Mouse (Mus musculus) G1E (cell line): Measurements from ENCODE around the gene Gm17651. TPM values are rescaled to one million over a fixed set of nuclear protein-coding genes. Genes with fewer than 3 reads are reported as not detected.

Experiments
- ATAC-seq: 2 replicates; pipeline ENCODE4 v1.8.0; 2016; ENCODE audit warnings: mild to moderate bottlenecking; ENCODE audit not compliant: insufficient number of reproducible peaks, poor library complexity, low FRiP score, severe bottlenecking; ENCODE audit errors: extremely low read depth
- DNase-seq: peaks from one replicate; pipeline ENCODE4 v3.0.0; 2012; ENCODE audit warnings: low spot score
- H3K27me3 ChIP-seq: 2 replicates; pipeline ENCODE4 v1.6.1; 2012; ENCODE audit warnings: mild to moderate bottlenecking, low read length, inconsistent platforms; ENCODE audit not compliant: insufficient read depth
- H3K36me3 ChIP-seq: replicated peaks from 2 replicates; pipeline ENCODE3; 2012; ENCODE audit warnings: mild to moderate bottlenecking, inconsistent platforms
- H3K4me1 ChIP-seq: 2 replicates; pipeline ENCODE4 v1.6.1; 2012; ENCODE audit warnings: low read depth, low read length, inconsistent platforms, mixed read lengths; ENCODE audit not compliant: insufficient read depth
- H3K4me3 ChIP-seq: 2 replicates; pipeline ENCODE4 v1.5.1; 2012; ENCODE audit warnings: low read depth, mild to moderate bottlenecking, inconsistent platforms, low read length, moderate library complexity, mixed read lengths
- H3K9me3 ChIP-seq: replicated peaks from 2 replicates; pipeline ENCODE4 v1.6.1; 2012; ENCODE audit warnings: inconsistent platforms
- CTCF ChIP-seq: IDR thresholded peaks from 2 replicates; pipeline ENCODE4 v1.5.1; 2012; ENCODE audit warnings: low read depth, low read length, inconsistent platforms, mixed read lengths
- GATA1 ChIP-seq: IDR thresholded peaks from 2 replicates; pipeline ENCODE4 v1.6.1; 2012; ENCODE audit warnings: borderline replicate concordance, low read length, inconsistent platforms, mixed read lengths
- GATA2 ChIP-seq: IDR thresholded peaks from 2 replicates; pipeline ENCODE4 v1.6.1; 2012; ENCODE audit warnings: low read depth, low read length, inconsistent platforms, borderline replicate concordance
- POLR2AphosphoS5 ChIP-seq: IDR thresholded peaks from 2 replicates; pipeline ENCODE4 v1.6.1; 2012; ENCODE audit warnings: low read depth, low read length, inconsistent platforms; ENCODE audit not compliant: insufficient replicate concordance
- TAL1 ChIP-seq: conservative IDR thresholded peaks from 2 replicates; pipeline ENCODE4 v1.6.1; 2012; ENCODE audit warnings: low read depth, low read length, inconsistent platforms, mixed read lengths
- polyA plus RNA-seq: library from polyadenylated mRNA; stranded (reverse); fragments of >175 nt; gene quantifications from 2 replicates; pipeline ENCODE4 v1.2.3, GENCODE M21; 2012
- total RNA-seq, 2 experiments: library from RNA; stranded (forward) in 1 of 2; stranded (reverse) in 1 of 2; fragments of 200-1000 nt in 1 of 2; fragments of >200 nt in 1 of 2; fragmentation: Nextera tagmentation in 1 of 2; gene quantifications; 2 replicates each; pipeline ENCODE4 v1.2.3; 2014 to 2017

The Gm17651 gene
- total and polyA plus RNA-seq, 3 experiments = not detected

GRCm38 (mm10) chr3:97641396-97641795 lies 33.1 kb downstream of the Gm17651 start:
- no peak for ATAC-seq
- no peak for DNase-seq
- Histone ChIP-seq H3K27me3 (peaks cover 3% of the 10 kb centered on the region; the same call in 1 of the 2 replicates), H3K36me3 (no peaks in the 10 kb centered on the region), H3K4me3 (no peak overlapping the region), H3K4me1 (no peaks in the 10 kb centered on the region), H3K9me3 (no peaks in the 10 kb centered on the region)
- TF ChIP-seq CTCF (no peak), TAL1 (no peak), GATA1 (no peak), POLR2AphosphoS5 (no peak), GATA2 (no peak)

DNA sequence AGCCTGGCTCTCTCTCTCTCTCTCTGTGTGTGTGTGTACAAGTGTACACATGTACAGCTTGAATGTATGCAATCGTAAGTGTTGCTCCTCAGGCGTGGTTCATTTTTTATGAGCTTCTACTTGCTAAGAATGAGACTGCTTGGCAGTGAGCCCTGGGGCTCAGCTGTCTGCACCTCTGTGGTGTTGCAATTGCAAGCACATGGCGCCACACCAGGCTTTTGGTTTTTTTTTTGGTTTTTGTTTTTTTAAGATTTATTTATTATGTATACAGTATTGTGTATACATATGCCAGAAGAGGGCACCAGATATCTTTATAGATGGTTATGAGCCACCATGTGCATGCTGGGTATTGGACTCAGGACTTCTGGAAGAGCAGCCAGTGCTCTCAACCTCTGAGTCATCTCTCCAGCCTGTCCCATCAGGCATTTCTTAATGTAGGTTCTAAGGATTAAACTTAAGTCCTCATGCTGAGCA lies 40.2 kb downstream of the Gm17651 start:
- Histone ChIP-seq H3K27me3 (peaks cover 5% of the 10 kb centered on the region; the same call in 1 of the 2 replicates), H3K36me3 (no peaks in the 10 kb centered on the region), H3K4me1 (no peaks in the 10 kb centered on the region), H3K4me3 (no peak overlapping the region), H3K9me3 (no peaks in the 10 kb centered on the region)
- ATAC-seq (no peak; the same call in 1 of the 2 replicates), DNase-seq (no peak)
- TF ChIP-seq TAL1 = no peak
- TF ChIP-seq GATA2 = no peak
- TF ChIP-seq GATA1 = no peak

DNA sequence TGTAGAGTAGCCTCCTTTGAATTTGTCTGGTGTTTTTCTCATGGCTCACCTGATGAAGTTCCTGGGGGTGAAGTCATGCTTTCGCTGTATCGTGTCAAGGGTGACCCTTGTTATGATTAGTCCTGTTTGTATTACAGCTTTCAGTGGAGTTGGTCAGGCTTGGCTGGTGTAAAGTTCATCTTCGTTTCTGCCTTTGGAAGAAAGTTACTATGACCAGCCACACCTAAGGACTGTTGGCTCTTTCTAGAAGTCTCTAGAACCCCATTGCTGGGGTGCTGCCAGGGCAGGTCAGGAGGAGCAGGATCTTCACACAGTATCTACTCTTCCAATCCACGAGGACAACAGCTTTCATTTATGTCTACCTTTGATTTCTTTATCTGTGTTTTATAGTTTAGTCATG lies 41.0 kb downstream of the Gm17651 start:
- Histone ChIP-seq H3K36me3 (no peaks in the 10 kb centered on the region), H3K9me3 (no peaks in the 10 kb centered on the region), H3K4me1 (peaks cover 6% of the 10 kb centered on the region), H3K27me3 (peaks cover 5% of the 10 kb centered on the region; the same call in 1 of the 2 replicates), H3K4me3 (no peak overlapping the region)
- TF ChIP-seq TAL1 = no peak
- TF ChIP-seq GATA2 = no peak
- TF ChIP-seq CTCF = no peak
- no peak for TF ChIP-seq POLR2AphosphoS5
- no peak for TF ChIP-seq GATA1
- no peak for DNase-seq
- ATAC-seq = no peak

- Histone ChIP-seq H3K4me1 (peaks cover 9% of the 10 kb centered on the region), H3K9me3 (no peaks in the 10 kb centered on the region), H3K4me3 (no peak overlapping the region), H3K27me3 (0 out of 2 replicates have a peak, but pooled peaks cover 2% of the 10 kb centered on the region), H3K36me3 (no peaks in the 10 kb centered on the region)
- no peak for TF ChIP-seq GATA2
- no peak for TF ChIP-seq POLR2AphosphoS5
- TF ChIP-seq TAL1 = no peak
- DNase-seq (no peak), ATAC-seq (no peak)
Measured at GRCm38 (mm10) chr3:97631258-97631860, 43.1 kb downstream of the Gm17651 start.

DNA sequence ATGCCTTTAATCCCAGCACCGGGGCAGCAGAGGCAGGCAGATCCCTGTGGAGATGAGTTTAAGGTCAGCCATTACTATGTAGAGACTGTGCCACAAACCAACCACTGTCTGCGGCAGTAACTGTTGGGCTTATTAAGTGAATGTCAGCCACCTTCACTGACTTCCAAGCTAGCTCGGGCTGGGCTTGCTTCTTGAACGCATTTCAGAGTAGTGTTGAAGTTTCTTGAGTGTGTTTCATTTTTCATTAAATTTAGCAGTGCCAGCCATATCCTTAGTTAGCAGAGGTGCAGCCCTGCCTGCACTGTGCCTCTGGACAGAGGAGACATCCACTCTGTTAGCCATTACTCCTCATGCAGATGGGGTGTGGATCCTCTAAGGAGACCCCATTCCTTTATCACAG lies 43.7 kb downstream of the Gm17651 start:
- no peak for ATAC-seq

GRCm38 (mm10) chr3:97629941-97630340 lies 44.6 kb downstream of the Gm17651 start:
- ATAC-seq (no peak), DNase-seq (no peak)
- Histone ChIP-seq H3K4me3 (no peak overlapping the region), H3K9me3 (no peaks in the 10 kb centered on the region), H3K27me3 (no peaks in the 10 kb centered on the region), H3K36me3 (no peaks in the 10 kb centered on the region), H3K4me1 (peaks cover 9% of the 10 kb centered on the region)
- TF ChIP-seq TAL1 (no peak), GATA1 (no peak), CTCF (no peak), GATA2 (no peak), POLR2AphosphoS5 (no peak)

More for the DNA sequence above, 43.7 kb downstream of the Gm17651 start:
- no peak overlapping the region for H3K4me3 ChIP-seq
- TF ChIP-seq CTCF (no peak), GATA2 (no peak), TAL1 (no peak), POLR2AphosphoS5 (no peak)
- H3K27me3 ChIP-seq = no peaks in the 10 kb centered on the region
- no peak for DNase-seq
- no peaks in the 10 kb centered on the region for H3K9me3 ChIP-seq
- H3K4me1 ChIP-seq = peaks cover 9% of the 10 kb centered on the region
- no peaks in the 10 kb centered on the region for H3K36me3 ChIP-seq

GRCm38 (mm10) chr3:97628391-97629001 lies 46.0 kb downstream of the Gm17651 start, which contains the start of gene Fmo5:
TSS of gene Fmo5 (plus strand) at chr3:97628804.
- DNase-seq = peak; percentile 65
- H3K9me3 ChIP-seq = no peaks in the 10 kb centered on the region
- peak; percentile 100 for ATAC-seq
- no peak for TF ChIP-seq GATA2
- TF ChIP-seq TAL1 = no peak
- TF ChIP-seq POLR2AphosphoS5 = no peak
- TF ChIP-seq CTCF = no peak
- no peak for TF ChIP-seq GATA1
- no peaks in the 10 kb centered on the region for H3K36me3 ChIP-seq
- H3K4me1 ChIP-seq = peaks cover 15% of the 10 kb centered on the region
- H3K27me3 ChIP-seq = peaks cover 6% of the 10 kb centered on the region; the same call in 1 of the 2 replicates
- H3K4me3 ChIP-seq = peak within 1 kb of the TSS; percentile 67
